Mouse (Mus musculus) olfactory bulb, adult 2 months (tissue): ENCODE data around the gene Olfr1423. TPM values are rescaled to one million over a fixed set of nuclear protein-coding genes. Genes with fewer than 3 reads are reported as not detected.

Experiments used
- H3K27ac ChIP-seq: fragments of 200-500 bp; 2 replicates; pipeline ENCODE4 v1.5.1; 2012; ENCODE audit warnings: low read depth, low read length; ENCODE audit not compliant: insufficient read depth
- H3K4me1 ChIP-seq: fragments of 200-500 bp; 2 replicates; pipeline ENCODE4 v1.6.1; 2012; ENCODE audit warnings: low read length; ENCODE audit not compliant: control insufficient read depth, insufficient read depth
- H3K4me3 ChIP-seq: fragments of 200-500 bp; 2 replicates; pipeline ENCODE4 v1.5.1; 2012; ENCODE audit warnings: mild to moderate bottlenecking, low read depth, low read length, moderate library complexity; ENCODE audit not compliant: insufficient read depth
- CTCF ChIP-seq: fragments of 200-500 bp; IDR thresholded peaks from 2 replicates; pipeline ENCODE4 v1.5.1; 2012; ENCODE audit warnings: low read depth, mild to moderate bottlenecking, low read length, moderate library complexity; ENCODE audit not compliant: insufficient read depth
- POLR2A ChIP-seq: fragments of 200-500 bp; IDR thresholded peaks from 2 replicates; pipeline ENCODE4 v1.6.1; 2012; ENCODE audit warnings: mild to moderate bottlenecking, low read depth, low read length, moderate library complexity; ENCODE audit not compliant: insufficient read depth
- WGBS: fragments of 180-500 bp; shearing (Covaris S2); methylation state at CpG from one replicate; pipeline ENCODE4 v1.1.7; 2018; 5-methylcytosine and 5-hydroxymethylcytosine counted together
- polyA plus RNA-seq: library from polyadenylated mRNA; stranded (reverse); fragments of >200 nt; gene quantifications from 2 replicates; pipeline ENCODE4 v1.2.4, GENCODE M21; 2012; ENCODE audit warnings: low replicate concordance; ENCODE audit not compliant: missing spikeins, insufficient read depth, insufficient read length

Olfr1423 gene
- polyA plus RNA-seq, 1 experiment: not detected

- WGBS: 32% methylated on average over 17 of the region's 17 CpGs
- Histone ChIP-seq H3K4me3 (no peak overlapping the region), H3K4me1 (peaks cover 9% of the 10 kb centered on the region; the same call in 1 of the 2 replicates), H3K27ac (no peak overlapping the region)
- TF ChIP-seq CTCF (no peak), POLR2A (no peak)
These were observed 32.4 kb downstream of the Olfr1423 start for GRCm38 (mm10) chr19:12008410-12009380.

GRCm38 (mm10) chr19:12007105-12007931, 33.8 kb downstream of the Olfr1423 start:
- no peak for TF ChIP-seq CTCF
- TF ChIP-seq POLR2A: no peak
- H3K4me3 ChIP-seq: no peak overlapping the region
- 35% methylated on average over 17 of the region's 17 CpGs for WGBS

DNA sequence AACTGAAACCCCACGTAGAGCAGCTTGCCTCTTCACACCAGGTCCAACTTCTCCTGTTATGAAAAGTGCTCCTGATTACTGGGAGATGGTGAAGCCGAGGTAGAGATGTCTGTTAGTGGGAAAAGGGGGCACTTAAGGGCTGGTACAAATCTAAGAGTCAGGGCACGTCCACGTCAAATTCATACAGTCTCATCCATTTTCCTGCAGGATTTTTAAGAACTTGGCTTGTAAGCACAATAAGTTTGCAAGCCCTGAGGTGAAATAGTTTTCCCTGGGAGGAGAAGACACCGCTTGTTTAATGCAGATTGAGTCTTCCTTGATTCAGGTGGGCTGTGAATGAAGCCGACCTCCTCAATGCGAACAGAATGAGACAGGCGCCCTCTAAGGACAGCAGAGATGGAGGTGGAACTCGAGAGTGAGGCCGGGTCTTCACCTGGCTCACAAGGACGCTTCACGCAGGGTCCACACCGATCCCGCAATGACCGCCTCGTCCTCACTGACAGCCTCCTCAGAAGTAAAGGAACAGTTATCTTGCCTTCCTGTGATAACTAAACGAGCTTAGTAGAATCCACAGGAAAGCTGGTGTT, 34.7 kb downstream of the Olfr1423 start:
- H3K4me3 ChIP-seq: peak overlapping the region; percentile 56
- H3K4me1 ChIP-seq: peaks cover 9% of the 10 kb centered on the region; the same call in 1 of the 2 replicates
- WGBS: 15% methylated on average over 17 of the region's 17 CpGs
- no peak for TF ChIP-seq POLR2A
- TF ChIP-seq CTCF: no peak
- peak overlapping the region; percentile 54 for H3K27ac ChIP-seq

More at GRCm38 (mm10) chr19:12007105-12007931, 33.8 kb downstream of the Olfr1423 start:
- peaks cover 9% of the 10 kb centered on the region; the same call in 1 of the 2 replicates for H3K4me1 ChIP-seq
- H3K27ac ChIP-seq: no peak overlapping the region

DNA sequence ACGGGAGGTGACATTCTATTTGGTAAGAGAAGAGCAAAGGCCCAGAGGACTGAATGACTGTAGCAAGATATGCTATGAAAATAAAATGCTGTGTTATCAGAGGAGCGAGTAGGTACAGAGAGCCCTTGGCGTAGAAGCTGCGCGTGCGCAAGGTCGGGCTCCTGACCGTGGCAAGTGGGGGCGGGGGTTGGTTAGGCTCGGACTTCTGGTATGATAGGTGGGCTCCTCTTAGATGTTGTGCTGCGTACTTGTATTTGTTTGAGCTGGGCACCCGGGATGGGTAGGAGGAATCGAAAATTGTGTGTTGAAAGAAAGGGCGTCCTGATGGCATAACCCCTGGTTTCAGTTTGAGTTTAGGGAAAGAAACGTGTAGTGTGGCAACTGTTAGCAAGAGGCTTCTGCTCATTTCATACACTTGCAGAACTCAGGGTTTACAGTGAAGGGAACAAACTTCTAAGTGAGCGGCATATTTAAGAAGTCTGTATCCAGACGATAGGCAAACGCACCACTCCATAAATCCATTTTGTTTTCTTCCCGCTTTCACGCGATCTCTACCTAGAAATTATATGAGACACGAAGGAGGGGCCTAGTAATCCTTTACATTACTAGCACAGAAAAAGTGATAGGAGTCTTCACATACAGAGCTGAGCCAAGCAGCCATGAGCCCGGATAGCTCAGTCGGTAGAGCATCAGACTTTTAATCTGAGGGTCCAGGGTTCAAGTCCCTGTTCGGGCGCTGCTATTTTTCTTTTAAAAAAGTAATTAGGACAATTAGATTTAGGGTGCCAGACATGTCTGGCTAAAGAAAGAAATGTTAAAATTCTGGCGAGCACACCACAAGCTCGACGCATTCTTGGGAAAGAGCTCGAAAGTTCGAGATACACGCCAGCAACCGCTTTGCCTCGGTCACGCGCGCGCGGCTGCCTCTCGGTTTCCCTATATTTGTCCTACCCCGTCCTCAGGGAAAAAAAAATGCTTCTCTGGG, 35.4 kb downstream of the Olfr1423 start:
- WGBS: under 1% methylated on average over 41 of the region's 41 CpGs
- TF ChIP-seq POLR2A: peak; percentile 29; the same call in 1 of the 2 replicates
- no peak for TF ChIP-seq CTCF

DNA sequence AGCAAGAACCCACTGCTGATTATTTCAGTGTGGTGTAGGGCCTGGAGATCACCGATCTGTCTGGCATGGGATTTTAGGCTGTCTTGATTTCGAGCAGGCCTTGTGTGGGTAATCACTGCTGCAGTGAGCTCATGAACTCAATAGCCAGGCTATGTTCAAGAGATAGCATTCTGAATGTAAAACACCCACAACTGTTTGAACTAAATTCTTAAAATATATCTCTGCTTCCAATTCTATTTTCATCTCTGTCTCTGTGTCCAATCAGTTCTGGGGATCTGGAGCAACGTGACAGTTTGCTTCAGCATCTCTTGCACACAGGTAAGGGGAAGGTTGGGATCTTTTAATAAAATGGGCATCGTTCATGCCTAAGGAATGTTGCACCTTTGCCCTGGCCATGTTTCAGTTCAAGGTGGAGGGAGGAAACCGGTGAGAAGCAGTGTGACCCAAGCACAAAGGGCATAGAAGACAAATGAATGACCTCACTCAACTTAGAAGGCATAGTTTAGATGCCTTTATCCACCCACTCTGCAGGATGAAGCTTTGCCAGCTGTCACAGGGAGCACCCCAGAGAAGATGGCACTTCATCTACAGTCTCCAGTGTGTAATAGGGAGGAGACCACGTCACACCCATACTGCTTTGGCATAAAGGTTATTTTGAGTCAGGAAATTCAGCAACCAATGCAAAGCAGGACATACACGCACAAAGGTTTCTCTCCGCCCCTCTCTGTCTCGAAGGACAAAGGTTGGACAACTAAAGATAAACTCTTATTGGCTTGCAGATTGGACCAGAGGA, 36.7 kb downstream of the Olfr1423 start:
- 39% methylated on average over 9 of the region's 9 CpGs for WGBS
- H3K4me1 ChIP-seq: peaks cover 9% of the 10 kb centered on the region; the same call in 1 of the 2 replicates
- H3K27ac ChIP-seq: peak overlapping the region; percentile 40
- TF ChIP-seq POLR2A (no peak), CTCF (no peak)
- H3K4me3 ChIP-seq: 0 out of 2 replicates have a peak overlapping the region, but pooled peaks have one; percentile 3

More for the DNA sequence above, 35.4 kb downstream of the Olfr1423 start:
- H3K4me3 ChIP-seq: peak overlapping the region; percentile 60
- peak overlapping the region; percentile 60 for H3K27ac ChIP-seq
- H3K4me1 ChIP-seq: peaks cover 9% of the 10 kb centered on the region; the same call in 1 of the 2 replicates

GRCm38 (mm10) chr19:12003568-12003967, 37.5 kb downstream of the Olfr1423 start:
- Histone ChIP-seq H3K4me3 (no peak overlapping the region), H3K27ac (no peak overlapping the region), H3K4me1 (peaks cover 9% of the 10 kb centered on the region; the same call in 1 of the 2 replicates)
- no peak for TF ChIP-seq POLR2A
- no peak for TF ChIP-seq CTCF
- 91% methylated on average over 2 of the region's 2 CpGs for WGBS

DNA sequence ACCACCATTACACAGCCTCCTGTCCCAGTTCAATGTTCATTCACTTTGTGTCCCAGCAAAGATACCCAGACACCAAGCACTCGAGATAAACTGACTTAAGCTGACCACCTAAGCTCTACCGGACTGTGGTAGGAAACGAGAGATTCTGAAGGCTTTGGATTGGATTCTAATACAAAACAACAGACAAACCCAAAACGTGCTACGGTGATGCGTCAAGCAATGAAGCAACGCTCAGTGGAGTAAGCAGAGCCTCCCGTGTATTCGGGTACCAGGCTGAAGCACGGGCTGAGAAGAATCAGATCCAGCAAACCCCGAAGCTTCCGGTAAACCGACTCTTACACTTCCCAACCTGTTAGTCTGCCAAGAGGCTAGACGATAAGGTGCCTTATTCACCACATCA, 38.3 kb downstream of the Olfr1423 start:
- Histone ChIP-seq H3K4me3 (no peak overlapping the region), H3K4me1 (peaks cover 9% of the 10 kb centered on the region; the same call in 1 of the 2 replicates), H3K27ac (no peak overlapping the region)
- TF ChIP-seq POLR2A: no peak
- no peak for TF ChIP-seq CTCF
- WGBS: 46% methylated on average over 14 of the region's 14 CpGs
